Mouse (Mus musculus) embryo, embryonic 10.5 days (tissue): ENCODE data around the gene Irak3.
"Not testable (repeated sequence)": the region's sequence is repeated elsewhere in the genome, so short reads cannot be mapped to it uniquely, and the experiment has no call there.

Experiments
- DNase-seq: peaks from one replicate; pipeline ENCODE4 v3.0.0-alpha.2; 2015; ENCODE audit warnings: low spot score

Gene Irak3

DNA sequence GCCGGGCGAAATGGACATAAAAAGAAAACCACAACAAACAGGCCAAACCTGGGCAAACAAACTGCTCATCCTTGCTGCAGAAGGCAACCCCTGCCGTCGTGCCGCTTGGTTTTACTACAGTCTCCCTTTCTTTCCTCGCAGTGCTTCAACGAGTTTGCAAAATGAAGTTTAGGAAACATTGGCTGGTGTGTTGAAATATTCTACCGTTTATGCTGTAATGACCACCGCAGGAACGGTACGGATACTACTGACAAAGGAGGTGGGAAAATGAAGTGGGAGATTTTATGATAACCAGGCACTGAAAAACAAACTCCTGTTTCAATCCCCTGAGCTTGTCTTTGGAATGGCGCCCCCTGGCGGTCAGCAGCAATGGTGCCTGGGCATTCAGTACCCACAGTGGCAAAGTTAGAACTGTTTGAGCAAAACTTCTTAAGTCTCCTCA, at the start of gene Irak3:
Gene Irak3, minus strand, starts transcription at position 170 of the 442 bp plus-strand sequence.
- DNase-seq = peak; percentile 88

DNA sequence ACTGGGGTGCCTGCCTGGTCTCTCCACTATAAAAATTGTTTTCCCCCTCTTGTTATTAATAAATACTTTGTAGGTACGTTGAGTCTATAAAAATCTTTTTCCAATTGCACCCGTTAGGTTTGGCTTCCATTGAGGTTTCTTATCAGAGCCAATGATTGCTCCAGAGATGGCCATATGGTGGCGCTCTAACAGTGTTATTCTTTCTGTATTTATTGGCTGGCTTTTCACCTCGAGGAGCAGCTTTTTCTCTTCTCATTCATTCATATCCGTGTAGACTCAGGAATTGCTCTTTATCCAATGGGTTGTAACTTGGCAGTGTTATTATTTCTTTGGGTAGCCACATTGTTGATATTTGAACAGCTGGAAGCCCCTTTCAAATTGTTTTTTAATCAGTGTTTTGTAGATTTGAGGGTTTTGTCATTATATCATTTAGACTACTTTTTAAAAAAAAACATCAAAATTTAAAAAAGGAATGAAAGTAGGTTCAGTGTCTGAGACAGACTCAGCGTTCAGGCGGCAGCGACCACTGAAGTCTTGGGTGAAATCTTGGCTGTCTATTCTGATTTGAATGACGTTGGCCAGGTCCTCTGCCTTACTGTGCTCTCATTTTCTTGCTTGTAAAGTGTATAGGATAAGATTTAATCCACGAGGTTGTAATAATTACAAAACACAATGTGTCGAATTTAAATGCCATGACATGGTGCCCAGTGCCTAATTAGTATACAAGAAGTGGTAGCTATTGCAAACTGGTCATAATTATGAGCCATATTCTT, 49.2 kb upstream of the Irak3 start:
- no peak for DNase-seq

DNA sequence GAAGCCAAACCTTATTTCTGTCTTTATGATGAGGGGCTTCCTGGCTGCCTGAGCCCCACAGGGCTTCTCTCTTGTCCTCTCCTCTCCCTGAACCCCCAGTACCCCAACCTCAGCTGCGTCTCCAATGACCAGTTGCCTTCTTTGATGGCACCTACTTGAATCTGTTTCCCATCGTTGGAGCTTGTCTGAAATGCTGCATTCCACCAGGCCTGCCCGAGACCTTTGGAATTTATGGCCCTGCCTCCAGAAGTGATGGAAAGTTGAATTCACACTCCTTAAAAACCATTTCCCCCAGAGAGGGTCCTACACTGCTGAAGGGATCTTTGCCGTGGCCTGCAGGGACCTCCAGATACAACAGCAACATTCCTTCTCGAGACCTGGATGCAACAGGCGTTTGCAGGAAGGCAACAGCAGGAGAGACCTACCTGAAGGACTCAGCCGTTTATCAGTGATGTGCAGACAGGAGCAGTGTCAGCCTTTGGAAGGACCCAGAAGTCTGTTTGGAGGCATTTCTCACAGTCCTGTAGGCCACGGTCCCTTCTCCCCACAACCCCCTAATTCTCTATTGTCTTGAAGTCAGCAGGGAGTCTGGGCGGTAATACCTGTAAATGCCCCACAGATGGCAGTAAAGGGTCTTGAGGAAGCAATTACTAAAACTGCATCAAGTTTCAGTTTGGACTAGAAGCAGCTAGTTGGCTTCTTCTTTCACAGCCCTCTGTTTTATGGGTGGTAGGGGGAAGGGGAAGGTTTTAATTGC, 45.2 kb upstream of the Irak3 start:
- DNase-seq = peak; percentile 93

DNA sequence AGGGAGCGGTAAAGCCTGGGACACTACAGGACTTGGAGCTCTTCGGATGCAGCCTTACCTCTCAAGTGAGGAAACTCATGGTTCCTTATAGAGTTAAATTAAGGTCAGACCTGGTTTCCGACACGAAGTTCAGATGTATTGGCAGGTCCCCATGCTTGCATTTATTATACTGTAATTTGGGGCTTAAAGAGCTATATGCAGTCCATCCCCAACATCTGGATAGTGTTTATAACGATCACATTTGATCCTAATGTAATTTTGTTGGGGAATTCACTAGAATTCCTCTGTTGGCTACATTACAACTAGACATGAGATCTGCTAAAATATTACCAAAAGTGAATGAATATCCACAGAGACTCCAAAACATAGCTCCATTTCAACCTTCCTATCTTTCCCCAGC, 43.8 kb upstream of the Irak3 start:
- DNase-seq = no peak

DNA sequence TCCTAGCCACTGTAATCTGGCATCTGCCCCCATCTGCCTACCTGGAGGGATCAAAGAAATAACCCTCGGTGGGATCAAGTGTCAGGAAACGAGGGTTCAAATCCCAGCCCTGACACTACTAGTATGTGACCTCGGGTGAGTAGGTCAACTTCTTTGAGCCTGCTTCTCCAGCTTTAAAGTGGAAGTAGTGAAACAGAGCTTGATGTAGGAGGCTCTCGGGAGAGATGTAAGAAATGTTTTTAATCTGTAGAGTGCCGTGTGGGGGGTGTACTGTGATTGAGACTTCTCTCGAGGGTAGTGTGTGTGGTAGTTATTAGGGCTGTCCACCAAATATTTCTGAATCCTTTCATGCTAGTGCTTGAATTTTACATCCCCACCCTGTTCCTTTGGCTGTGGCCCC, 40.5 kb upstream of the Irak3 start:
- peak; percentile 52 for DNase-seq

DNA sequence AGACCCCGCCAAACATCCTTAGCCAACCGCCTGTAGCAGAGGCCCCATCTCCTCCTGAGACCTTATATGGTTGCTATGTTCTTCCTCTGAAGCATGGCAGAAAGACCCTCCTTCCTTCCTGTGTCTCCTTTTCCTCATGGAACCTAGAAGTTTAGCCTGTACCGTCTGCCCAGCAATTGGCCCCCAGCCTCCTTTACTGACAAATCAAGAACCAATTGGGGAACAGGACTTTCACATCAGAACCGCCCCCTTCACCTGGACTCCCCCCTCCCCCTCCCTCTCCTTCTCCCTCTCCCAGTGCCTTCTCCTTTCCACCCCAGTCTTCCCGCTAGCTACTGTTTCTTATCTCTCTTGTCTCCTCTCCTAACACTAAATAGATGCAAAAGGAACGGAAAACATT, 37.5 kb upstream of the Irak3 start:
- DNase-seq = no peak

DNA sequence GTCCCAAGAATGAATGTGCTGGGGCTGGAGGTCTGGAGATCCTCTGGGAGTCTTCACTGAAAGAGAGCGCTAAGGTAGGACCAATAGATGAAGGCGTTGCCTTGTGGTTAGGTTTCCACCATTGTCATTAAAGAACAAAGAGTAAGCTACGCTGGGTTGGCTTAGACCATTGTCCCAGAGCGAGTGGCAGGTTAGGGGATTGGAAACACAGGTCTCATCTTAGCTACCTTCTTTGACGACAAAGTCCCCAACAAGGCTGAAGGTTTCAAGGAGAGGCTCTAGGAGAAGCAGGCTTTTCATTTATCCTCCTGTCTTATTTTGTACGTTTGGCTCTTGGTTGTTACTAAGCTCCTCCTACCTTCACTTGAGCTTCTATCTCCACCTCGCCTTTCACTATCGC, 36.3 kb upstream of the Irak3 start:
- DNase-seq = no peak

DNA sequence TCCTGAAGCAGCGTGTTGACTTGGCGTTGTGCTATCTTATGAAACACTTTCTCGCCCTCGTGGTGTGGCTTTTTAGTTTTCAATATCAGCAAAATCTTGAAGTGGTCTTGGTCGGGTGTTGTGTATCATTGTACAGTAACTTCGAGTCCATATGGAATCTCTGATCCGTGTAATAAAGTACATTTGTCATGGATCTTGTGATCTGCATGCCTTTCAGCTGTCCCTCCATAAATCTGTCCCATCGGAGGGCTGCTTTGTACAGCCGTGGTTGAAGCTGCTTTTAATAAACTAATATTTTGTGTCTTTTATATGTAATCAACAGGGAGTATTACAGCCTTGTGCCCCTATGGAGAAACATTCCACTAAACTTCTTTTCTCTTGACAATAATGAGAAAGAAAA, 34.9 kb upstream of the Irak3 start:
- DNase-seq = no peak

DNA sequence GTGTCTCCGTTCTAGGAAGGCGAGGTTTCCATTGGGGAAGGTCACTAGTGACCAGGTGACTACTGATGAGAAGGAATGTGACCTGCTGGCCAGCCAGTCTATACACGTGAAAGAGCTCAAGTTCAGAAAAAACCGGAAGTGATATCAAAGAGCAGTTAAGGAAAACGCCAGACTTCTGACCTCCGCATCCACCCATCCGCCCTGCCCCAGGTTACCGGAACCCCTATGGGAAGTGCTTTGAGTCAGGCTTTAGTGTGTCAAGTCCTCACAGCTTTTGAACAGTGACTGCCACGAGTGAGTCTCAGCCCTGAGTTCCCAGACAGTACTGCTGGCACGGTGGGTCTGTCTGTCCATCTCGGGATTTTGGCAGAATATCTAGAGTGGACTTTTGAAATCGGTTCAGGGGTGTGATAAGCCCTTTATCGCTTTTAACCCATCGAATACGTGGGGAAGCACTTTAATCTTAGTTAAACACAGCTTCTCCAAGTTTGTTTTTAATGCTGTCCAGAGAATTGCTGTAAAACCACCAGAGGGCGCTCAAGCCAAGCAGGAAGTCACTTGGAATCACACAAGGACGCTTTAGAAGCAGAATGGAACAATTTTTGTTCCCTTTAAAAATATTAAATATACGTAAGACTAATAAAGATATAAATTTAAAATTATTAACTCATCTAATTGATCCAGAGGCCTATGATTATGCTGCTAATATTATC, 31.9 kb upstream of the Irak3 start:
- peak; percentile 86 for DNase-seq

DNA sequence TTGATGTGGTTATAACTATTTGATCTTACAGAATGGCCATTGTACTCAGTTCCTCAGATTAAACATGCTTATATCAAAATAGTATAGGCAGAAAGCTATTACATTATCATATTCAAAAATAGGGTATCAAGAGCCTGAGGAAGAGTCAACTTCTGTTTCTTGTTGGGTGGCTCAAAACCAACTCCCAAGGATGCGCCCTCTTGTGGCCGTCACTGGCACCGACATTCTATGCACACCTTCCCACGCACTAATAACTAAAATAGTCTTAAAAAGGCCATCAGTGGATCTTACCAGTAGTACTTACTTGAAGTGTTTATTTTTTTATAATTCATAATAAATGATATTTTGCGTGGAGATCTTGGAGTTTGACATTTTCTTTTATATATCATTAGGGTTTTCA, 29.8 kb upstream of the Irak3 start:
- peak; percentile 80 for DNase-seq

DNA sequence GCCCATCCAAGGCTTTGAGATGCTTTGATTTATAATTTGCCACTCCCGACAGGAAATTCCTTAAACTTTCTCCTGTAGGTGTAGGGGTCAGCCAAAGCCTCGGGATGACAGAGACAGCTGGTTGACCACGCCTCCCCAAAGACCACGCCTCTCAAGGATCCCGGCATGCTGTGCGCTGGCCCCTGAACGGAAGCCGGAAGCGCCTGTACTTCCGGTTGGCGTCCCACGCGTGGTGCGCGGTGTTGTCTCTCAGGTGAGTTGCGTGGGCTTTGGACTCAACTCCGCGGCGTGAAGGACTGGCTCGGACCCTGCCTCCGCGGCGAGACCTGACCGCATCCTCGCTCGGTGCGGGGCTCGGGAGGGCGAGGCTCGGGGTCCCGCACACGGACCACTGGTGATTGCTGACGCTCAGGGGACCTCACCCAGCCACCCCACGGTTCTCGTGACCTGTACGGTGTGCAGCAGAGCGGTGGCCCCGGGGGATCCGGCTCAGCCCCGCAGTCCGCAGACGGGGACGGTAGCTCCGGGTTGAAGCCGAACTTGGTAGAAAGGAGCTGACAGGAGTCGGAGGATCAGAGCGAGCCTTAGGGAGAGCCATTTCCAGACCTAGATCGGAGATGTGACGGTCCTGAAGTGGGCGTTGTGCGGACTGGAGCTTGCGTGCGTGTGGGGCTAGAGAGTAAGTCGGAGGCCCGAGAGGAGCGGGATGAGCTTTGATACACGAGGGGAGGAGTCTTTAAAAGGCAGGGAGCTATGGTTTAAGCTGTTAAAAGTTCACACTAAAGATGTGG, 25.1 kb upstream of the Irak3 start, which contains the start of gene Llph:
Gene Llph, plus strand, starts transcription at position 200 of the 791 bp plus-strand sequence.
- peak; percentile 94 for DNase-seq

DNA sequence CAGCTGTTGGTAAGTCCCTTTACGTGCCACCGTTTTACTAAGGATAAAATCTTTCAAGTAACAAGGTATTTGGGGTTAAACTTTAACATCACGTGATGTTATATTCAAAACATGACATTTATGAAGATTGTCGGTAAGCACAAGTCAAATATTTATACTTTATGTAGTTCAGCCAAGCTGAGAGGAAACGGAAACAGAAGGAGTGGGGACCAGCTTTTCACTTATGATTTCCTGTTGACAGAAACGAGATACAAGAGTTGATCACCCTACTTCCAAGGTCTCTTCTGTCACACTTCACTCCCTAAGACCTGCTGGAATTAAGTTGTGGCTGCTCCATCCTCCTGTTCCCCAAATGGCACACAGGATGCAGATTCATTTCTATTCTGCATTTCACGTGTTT, 18.8 kb upstream of the Irak3 start:
- no peak for DNase-seq

DNA sequence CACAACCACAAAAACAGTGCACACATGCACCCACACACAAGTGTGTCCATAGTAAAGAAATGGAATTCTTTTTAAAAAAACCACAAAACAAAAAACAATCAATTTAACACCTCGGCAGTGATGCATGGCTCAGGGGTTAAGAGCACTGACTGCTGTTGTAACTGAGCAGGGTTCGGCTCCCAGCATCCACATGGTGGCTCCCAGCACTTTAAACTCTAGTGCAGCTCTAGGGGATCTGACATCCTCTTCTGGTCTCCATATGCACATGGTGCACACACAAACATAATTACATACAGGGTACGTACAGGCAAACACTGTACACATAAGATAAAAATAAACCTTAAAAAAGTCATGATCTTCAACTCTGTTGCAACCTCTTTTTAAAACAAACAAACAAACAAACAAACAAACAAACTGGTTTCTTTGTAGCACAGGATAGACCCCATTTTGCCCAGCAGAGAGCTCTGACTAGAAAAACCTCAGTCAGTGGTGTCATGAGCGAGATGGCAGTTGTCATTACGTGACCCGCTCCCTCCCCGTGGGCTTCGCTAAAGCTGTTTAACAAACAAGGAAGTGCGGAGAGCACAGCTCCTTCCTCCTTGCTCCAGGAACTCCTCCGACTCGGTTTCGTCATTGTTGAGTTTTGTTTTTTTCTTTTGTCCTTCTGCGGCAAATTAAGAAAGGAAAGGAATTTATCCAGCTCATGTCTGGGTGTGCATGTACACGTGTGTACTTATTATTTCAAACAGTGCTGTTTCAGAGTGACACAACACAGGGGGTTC, 17.8 kb upstream of the Irak3 start:
- no peak for DNase-seq

DNA sequence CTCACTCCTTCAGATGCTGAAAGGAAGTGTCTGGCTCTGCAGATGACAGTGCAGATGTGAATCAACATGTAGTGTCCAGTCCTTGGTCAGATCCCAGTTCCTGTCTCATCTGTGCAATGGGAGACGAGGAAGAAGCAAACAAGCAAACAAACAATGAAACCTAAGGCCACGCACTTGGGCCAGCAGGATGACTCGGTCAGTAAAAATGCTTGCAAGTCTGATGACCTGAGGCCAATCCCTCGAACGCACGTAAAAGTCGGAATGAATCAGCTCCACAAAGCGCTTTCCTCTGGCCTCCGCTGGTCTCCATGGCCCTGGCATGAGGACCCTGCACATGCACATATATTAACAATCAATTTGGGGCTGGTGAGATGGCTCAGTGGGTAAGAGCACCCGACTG, 17.1 kb upstream of the Irak3 start:
- no peak for DNase-seq

DNA sequence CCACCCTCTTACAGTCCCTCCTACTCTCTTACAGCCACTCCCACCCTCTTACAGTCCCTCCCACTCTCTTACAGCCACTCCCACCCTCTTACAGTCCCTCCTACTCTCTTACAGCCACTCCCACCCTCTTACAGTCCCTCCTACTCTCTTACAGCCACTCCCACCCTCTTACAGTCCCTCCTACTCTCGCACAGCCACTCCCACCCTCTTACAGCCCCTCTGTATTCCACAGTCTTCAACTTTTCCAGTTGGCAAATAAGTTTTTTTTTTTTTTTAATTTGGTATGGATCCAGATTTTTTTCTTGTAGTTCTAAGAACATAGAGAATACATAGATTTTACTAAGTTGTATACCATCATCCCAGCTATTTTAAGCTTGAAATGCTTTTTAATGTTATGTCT, 15.2 kb upstream of the Irak3 start:
- not testable (repeated sequence) for DNase-seq

DNA sequence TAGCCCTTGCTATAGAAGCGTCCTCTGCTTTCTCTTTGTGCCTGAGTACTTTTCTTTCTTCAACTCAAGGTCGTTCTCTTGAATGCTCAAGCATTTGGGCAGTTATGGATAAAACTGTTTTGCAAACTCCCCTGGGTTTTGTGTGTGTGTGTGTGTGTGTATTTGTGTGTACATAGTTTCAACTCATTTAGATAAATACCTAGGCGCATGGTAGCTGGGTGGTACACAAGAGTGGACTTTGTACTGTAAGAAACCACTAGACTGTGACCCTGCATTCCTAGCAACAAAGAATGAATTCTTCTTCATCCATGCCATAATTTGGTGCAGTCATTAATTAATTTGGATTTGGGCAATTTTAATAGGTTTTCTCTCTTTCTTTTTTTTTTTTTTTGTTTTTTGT, 8.2 kb upstream of the Irak3 start:
- DNase-seq = no peak

DNA sequence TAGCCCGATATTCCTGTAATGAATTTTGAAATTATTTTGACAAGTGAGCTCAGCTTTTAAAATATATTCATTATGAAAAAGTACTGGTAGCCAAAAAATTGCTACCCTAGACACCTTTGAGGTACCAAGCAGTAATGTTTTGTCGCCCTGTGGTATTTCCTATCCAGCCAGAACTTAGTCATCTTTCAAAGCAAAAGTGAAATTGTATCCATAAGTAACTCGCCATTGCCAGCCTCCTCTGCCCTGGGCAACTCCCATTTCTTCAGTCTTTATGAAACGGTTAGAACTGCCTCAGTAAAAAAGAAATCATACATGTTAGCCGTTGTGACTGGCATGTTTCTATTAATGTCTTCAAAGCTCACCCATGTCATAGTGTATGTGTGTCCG, 7.6 kb upstream of the Irak3 start:
- no peak for DNase-seq

DNA sequence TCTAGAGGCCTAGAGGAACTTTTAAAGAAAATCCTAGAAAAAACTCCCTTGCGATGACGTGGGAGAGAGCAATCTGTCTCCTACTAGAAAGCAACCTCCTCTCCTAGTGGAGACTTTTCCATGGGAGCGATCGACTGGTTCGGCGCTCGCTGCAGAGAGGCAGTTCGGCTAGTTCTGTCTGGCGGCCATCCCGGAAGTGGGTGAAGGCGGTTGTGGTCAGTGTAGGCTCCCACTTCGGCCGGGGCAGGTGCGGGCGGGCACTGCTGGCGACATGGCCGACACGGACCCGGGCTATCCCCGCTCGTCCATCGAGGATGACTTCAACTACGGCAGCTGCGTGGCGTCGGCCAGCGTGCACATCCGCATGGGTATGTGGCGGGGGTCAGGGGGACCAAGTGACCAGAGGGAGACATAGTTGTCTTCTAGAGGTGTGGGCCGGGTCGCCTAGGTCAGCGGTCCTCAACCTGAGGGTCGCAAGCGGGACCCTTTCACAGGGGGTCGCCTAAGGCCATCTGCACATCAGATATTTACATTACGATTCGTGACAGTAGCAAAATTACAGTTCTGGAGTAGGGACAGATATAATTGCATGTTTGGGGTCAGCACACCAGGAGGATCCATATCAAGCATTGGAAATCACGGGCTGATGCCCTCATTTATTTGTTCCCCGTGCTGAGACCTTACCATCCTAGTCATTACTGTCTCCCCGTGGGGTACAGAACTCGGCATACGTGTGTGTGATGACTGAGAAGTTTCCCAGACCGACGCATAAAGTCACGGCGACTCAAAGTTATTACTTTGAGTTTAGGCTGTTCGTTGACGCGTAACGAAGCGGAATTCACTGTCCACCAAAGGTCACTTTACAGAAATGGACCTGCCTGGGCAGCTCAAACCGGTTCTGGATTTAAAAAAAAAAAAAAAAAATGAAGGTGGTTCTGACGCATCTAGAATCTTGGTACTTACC, 6.9 kb upstream of the Irak3 start:
- peak; percentile 92 for DNase-seq

DNA sequence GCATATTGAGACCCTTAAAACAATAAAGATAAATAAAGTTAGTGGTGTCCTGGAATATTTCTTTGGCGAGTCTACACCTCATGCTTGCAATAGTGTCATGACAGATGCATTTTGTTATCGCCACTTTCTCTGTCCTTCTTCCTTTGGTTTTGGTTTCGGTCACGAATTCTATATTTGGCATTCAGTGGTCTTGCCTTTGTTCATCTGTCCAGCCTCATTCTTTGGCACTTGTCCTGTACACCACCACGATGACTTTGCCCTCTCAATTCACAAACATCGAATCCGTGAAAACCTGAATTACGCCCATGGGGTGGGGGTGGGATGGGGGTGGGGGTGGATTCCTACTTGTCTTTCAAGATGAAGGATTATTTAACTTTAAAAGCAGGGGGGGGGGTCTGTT, 6.1 kb upstream of the Irak3 start:
- DNase-seq = no peak

DNA sequence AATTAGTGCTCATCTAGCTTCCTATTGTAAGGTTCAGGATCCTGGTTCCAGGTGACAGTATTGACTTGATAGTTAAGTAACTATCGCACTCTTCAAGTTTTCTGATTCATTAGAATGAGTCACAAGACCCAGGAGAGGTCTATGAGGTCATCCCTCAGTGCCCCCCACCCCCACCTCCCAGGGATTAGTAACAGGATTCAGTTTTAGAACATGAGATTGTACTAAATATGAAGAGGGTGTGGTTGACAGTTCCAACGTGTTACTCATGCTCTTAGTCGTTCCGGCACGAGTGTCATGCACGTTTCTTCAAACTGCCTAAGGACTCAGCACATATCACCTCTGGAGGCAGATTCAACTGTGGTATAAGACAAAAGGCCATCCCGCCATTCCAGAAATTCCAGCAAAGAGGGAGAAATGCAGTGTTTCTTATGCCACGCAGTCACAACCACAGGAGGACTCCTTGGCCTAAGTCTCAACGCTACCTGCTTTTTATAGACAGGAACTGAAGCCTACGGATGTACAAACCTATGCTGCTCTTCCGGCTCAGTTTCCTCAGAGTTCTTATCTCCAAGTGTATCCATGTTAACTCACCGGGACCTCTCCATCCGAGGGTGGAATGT, 2.8 kb upstream of the Irak3 start:
- DNase-seq = no peak
